ENCODE assay signal across 8 mouse cellular contexts in genomic region chr12:44166949-44167348, GRCm38 (mm10). TPM values are rescaled to one million over a fixed set of nuclear protein-coding genes. Genes with fewer than 3 reads are reported as not detected.
DNase-seq lines count a peak whose midpoint lies in the region; ATAC-seq and TF ChIP-seq lines count a peak whose summit lies in the region.

No protein-coding gene starts in this region.

- peak; percentile 58; the same call in 1 of the 2 replicates for ATAC-seq in neural tube, embryonic 14.5 days (ENCODE audit: low read depth)

- intact Hi-C loops in heart, adult 2 months (cut with DNase I): no loop called here
- intact Hi-C loops in heart, postnatal 36 days (cut with DNase I): no loop called here
- intact Hi-C loops in gastrocnemius, postnatal 36 days (cut with DNase I): no loop called here

- DNase-seq in heart, adult 2 months: no peak
- no peak for DNase-seq in heart, postnatal 36 days
- peak; percentile 21 for DNase-seq in thymus, adult 2 months
- no peak for DNase-seq in thymus, postnatal 36 days
- DNase-seq in cerebellum, postnatal 14 days: peak; percentile 78 to 81
- peak; percentile 86 for DNase-seq in layer of hippocampus, adult 11-12 months (ENCODE audit: low spot score)
- no peak for DNase-seq in gastrocnemius, postnatal 36 days

- H3K4me1 ChIP-seq in heart, adult 2 months (ENCODE audit: control insufficient read depth, insufficient read depth, low read length): no peaks in the 10 kb centered on the region
- no peaks in the 10 kb centered on the region for H3K4me1 ChIP-seq in thymus, adult 2 months (replicated peaks; ENCODE audit: control insufficient read depth, insufficient read depth, low read length)
- H3K4me1 ChIP-seq in neural tube, embryonic 14.5 days (ENCODE audit: control insufficient read depth, insufficient read depth, low read length): no peaks in the 10 kb centered on the region

- H3K9me3 ChIP-seq in neural tube, embryonic 14.5 days (ENCODE audit: control insufficient read depth, low read length): no peaks in the 10 kb centered on the region

- no peaks in the 10 kb centered on the region for H3K27me3 ChIP-seq in heart, adult 2 months (ENCODE audit: control insufficient read depth, insufficient read depth, low read length)
- H3K27me3 ChIP-seq in thymus, adult 2 months (ENCODE audit: control insufficient read depth, insufficient read depth, low read length): no peaks in the 10 kb centered on the region
- H3K27me3 ChIP-seq in neural tube, embryonic 14.5 days (ENCODE audit: control insufficient read depth, insufficient read depth, low read length): no peaks in the 10 kb centered on the region

- no peak for TF ChIP-seq POLR2A in heart, adult 2 months (IDR thresholded peaks at IDR 0.05; ENCODE audit: insufficient read depth, low read depth, low read length)
- no peak for TF ChIP-seq POLR2A in thymus, adult 2 months (IDR thresholded peaks at IDR 0.05; ENCODE audit: control insufficient read depth, extremely low read depth, insufficient read depth, low read length, poor library complexity)

- H3K27ac ChIP-seq in heart, adult 2 months: no peak overlapping the region
- H3K27ac ChIP-seq in thymus, adult 2 months (ENCODE audit: control insufficient read depth, insufficient read depth, low read length): no peak overlapping the region
- H3K27ac ChIP-seq in neural tube, embryonic 14.5 days (ENCODE audit: low read depth, low read length): no peak overlapping the region

- H3K4me3 ChIP-seq in heart, adult 2 months: no peak overlapping the region
- H3K4me3 ChIP-seq in thymus, adult 2 months (ENCODE audit: control insufficient read depth, insufficient read depth, low read length): no peak overlapping the region
- H3K4me3 ChIP-seq in neural tube, embryonic 14.5 days (ENCODE audit: low read depth, low read length): no peak overlapping the region

- no peak overlapping the region for H3K9ac ChIP-seq in heart, adult 2 months (ENCODE audit: low read depth, low read length)
- H3K9ac ChIP-seq in neural tube, embryonic 14.5 days (replicated peaks; ENCODE audit: low read depth, low read length): no peak overlapping the region

- no peaks in the 10 kb centered on the region for H3K36me3 ChIP-seq in heart, adult 2 months (ENCODE audit: control insufficient read depth, insufficient read depth, low read length)
- no peaks in the 10 kb centered on the region for H3K36me3 ChIP-seq in thymus, adult 2 months (ENCODE audit: control insufficient read depth, insufficient read depth, low read length)
- no peaks in the 10 kb centered on the region for H3K36me3 ChIP-seq in neural tube, embryonic 14.5 days (ENCODE audit: control insufficient read depth, insufficient read depth, low read length)

- H3K79me2 ChIP-seq in heart, adult 2 months (replicated peaks; ENCODE audit: control insufficient read depth, insufficient read depth, low read length): no peaks in the 10 kb centered on the region

- TF ChIP-seq CTCF in heart, adult 2 months (IDR thresholded peaks at IDR 0.05): peak; percentile 89
- no peak for TF ChIP-seq CTCF in thymus, adult 2 months (IDR thresholded peaks at IDR 0.05; ENCODE audit: borderline replicate concordance, control insufficient read depth, extremely low read depth, insufficient read depth, low read length, poor library complexity)

- H3K4me2 ChIP-seq in neural tube, embryonic 14.5 days (ENCODE audit: low read depth, low read length): no peak overlapping the region

- no peak for TF ChIP-seq EP300 in heart, adult 2 months (IDR thresholded peaks at IDR 0.05; ENCODE audit: insufficient read depth, low read depth, low read length)

RNA-seq across cellular contexts. Expression of gene Dnajb9, which starts 43.2 kb away (rescaled TPM):
- total RNA-seq in heart, adult 2 months (2021): 10 to 100 TPM; 42.7 to 51.3 TPM
- polyA plus RNA-seq in heart, adult 2 months (2012; rRNA removed): 5.9 and 14.2 TPM in 2 replicates
- 10 to 100 TPM; 42.5 to 45.6 TPM for total RNA-seq in heart, postnatal 36 days (2021)
- 1.9 and 2.4 TPM in 2 replicates for polyA plus RNA-seq in thymus, adult 2 months (2012; rRNA removed)
- 40.0 and 42.2 TPM in 2 replicates for polyA plus RNA-seq in neural tube, embryonic 14.5 days (2014; fragmentation: Nextera tagmentation; extraction: Ambion mirVana)
- 10 to 100 TPM; 28.1 to 33.6 TPM for total RNA-seq in gastrocnemius, postnatal 36 days (2021)

RNA-seq across cellular contexts. Expression of gene Pnpla8, which starts 54.2 kb away (rescaled TPM):
- 100 to 1,000 TPM; 132 to 162 TPM for total RNA-seq in heart, adult 2 months (2021)
- 26.7 and 64.6 TPM in 2 replicates for polyA plus RNA-seq in heart, adult 2 months (2012; rRNA removed)
- 100 to 1,000 TPM; 146 to 161 TPM for total RNA-seq in heart, postnatal 36 days (2021)
- polyA plus RNA-seq in thymus, adult 2 months (2012; rRNA removed): 8.1 and 10.5 TPM in 2 replicates
- polyA plus RNA-seq in neural tube, embryonic 14.5 days (2014; fragmentation: Nextera tagmentation; extraction: Ambion mirVana): 161 and 175 TPM in 2 replicates
- 100 to 1,000 TPM; 122 to 132 TPM for total RNA-seq in gastrocnemius, postnatal 36 days (2021)

Comparison
In these comparisons a context has a peak if more than half of its experiments do, and no peak if none do; other contexts are left out.
1. DNase-seq: peak in thymus, adult 2 months (single experiment), cerebellum, postnatal 14 days (2 of 2) and layer of hippocampus, adult 11-12 months (single experiment); none in heart, adult 2 months (0 of 2), heart, postnatal 36 days (0 of 2), thymus, postnatal 36 days (0 of 2) and gastrocnemius, postnatal 36 days (0 of 2).